Mouse (Mus musculus) brain, embryonic 14.5 days (tissue): ENCODE data around the gene Ttc22.

Experiments
- CTCF ChIP-seq: fragments of 200-500 bp; IDR thresholded peaks from 2 replicates; pipeline ENCODE4 v1.5.1; 2012; ENCODE audit warnings: inconsistent platforms, mild to moderate bottlenecking, moderate library complexity, borderline replicate concordance; ENCODE audit not compliant: insufficient read depth, insufficient read length; ENCODE audit errors: extremely low read depth
- POLR2A ChIP-seq: fragments of 200-500 bp; IDR thresholded peaks from 2 replicates; pipeline ENCODE4 v1.6.1; 2012; ENCODE audit warnings: mild to moderate bottlenecking, inconsistent platforms, borderline replicate concordance; ENCODE audit not compliant: poor library complexity, insufficient read depth, insufficient read length, severe bottlenecking; ENCODE audit errors: extremely low read depth

- TF ChIP-seq CTCF = no peak
- peak; percentile 62; the same call in 1 of the 2 replicates for TF ChIP-seq POLR2A
Measured at GRCm38 (mm10) chr4:106650833-106651527, 28.7 kb downstream of the Ttc22 start, which contains the start of gene Pars2.
